Mouse (Mus musculus) kidney, adult 2 months (tissue): ENCODE results near the gene Enpp1. TPM values are rescaled to one million over a fixed set of nuclear protein-coding genes. Genes with fewer than 3 reads are reported as not detected.

Experiments
- DNase-seq: peaks from one replicate; pipeline ENCODE4 v3.0.0; 2021
- H3K27ac ChIP-seq: fragments of 200-500 bp; 2 replicates; pipeline ENCODE4 v1.5.1; 2012; ENCODE audit warnings: low read depth, low read length, control low read depth, inconsistent platforms; ENCODE audit not compliant: insufficient read depth
- H3K27me3 ChIP-seq: fragments of 200-500 bp; replicated peaks from 2 replicates; pipeline ENCODE4 v1.6.1; 2012; ENCODE audit warnings: mild to moderate bottlenecking, moderate library complexity, low read length, inconsistent platforms; ENCODE audit not compliant: control insufficient read depth, insufficient read depth
- H3K36me3 ChIP-seq: fragments of 200-500 bp; 2 replicates; pipeline ENCODE4 v1.6.1; 2012; ENCODE audit warnings: mild to moderate bottlenecking, moderate library complexity, low read length, inconsistent platforms; ENCODE audit not compliant: control insufficient read depth, insufficient read depth
- H3K4me1 ChIP-seq: fragments of 200-500 bp; 2 replicates; pipeline ENCODE4 v1.6.1; 2011; ENCODE audit warnings: low read length; ENCODE audit not compliant: control insufficient read depth, insufficient read depth
- H3K4me3 ChIP-seq: fragments of 200-500 bp; 2 replicates; pipeline ENCODE4 v1.5.1; 2011; ENCODE audit warnings: mild to moderate bottlenecking, low read depth, low read length, control low read depth; ENCODE audit not compliant: insufficient read depth
- CTCF ChIP-seq: fragments of 200-500 bp; conservative IDR thresholded peaks from 2 replicates; pipeline ENCODE4 v1.5.1; 2011; ENCODE audit warnings: low read depth, mild to moderate bottlenecking, control low read depth, low read length, moderate library complexity, mixed read lengths; ENCODE audit not compliant: insufficient read depth, insufficient read length
- POLR2A ChIP-seq: fragments of 200-500 bp; IDR thresholded peaks from one replicate; pipeline ENCODE4 v1.6.1; 2011; ENCODE audit warnings: low read depth, low read length, control low read depth
- WGBS: fragments of 180-500 bp; shearing (Covaris S2); methylation state at CpG from one replicate; pipeline ENCODE4 v1.1.7; 2018; 5-methylcytosine and 5-hydroxymethylcytosine counted together
- polyA plus RNA-seq: library from polyadenylated mRNA; depleted of rRNA; stranded (reverse); fragments of >200 nt; gene quantifications from 2 replicates; pipeline ENCODE4 v1.2.3, GENCODE M21; 2012; rRNA removed

Enpp1 gene
- polyA plus RNA-seq = 8.5 TPM in 2 replicates

- Histone ChIP-seq H3K4me3 (peak within 1 kb of the TSS; percentile 98), H3K36me3 (no peaks in the 10 kb centered on the region), H3K4me1 (0 out of 2 replicates have a peak, but pooled peaks cover 6% of the 10 kb centered on the region), H3K27ac (peak within 1 kb of the TSS; percentile 76), H3K27me3 (no peaks in the 10 kb centered on the region)
- WGBS = under 1% methylated on average over 79 of the region's 79 CpGs
- no peak for TF ChIP-seq CTCF
- TF ChIP-seq POLR2A = no peak
- DNase-seq = peak; percentile 90
Measured at GRCm38 (mm10) chr10:24711480-24712366, at the start of gene Enpp1. Enpp1 (minus strand) TSS chr10:24712159.

GRCm38 (mm10) chr10:24758326-24758915 is 46.5 kb upstream of the Enpp1 start:
- DNase-seq = no peak
- no peak for TF ChIP-seq CTCF
- TF ChIP-seq POLR2A = no peak
- H3K27ac ChIP-seq = no peak overlapping the region
- H3K27me3 ChIP-seq = no peaks in the 10 kb centered on the region
- H3K4me3 ChIP-seq = no peak overlapping the region
- H3K36me3 ChIP-seq = no peaks in the 10 kb centered on the region
- WGBS = 60% methylated on average over 8 of the region's 8 CpGs
- no peaks in the 10 kb centered on the region for H3K4me1 ChIP-seq

GRCm38 (mm10) chr10:24754874-24755540 is 43.0 kb upstream of the Enpp1 start:
- DNase-seq = no peak
- no peak overlapping the region for H3K27ac ChIP-seq
- TF ChIP-seq CTCF (no peak), POLR2A (no peak)
- WGBS = 74% methylated on average over 9 of the region's 9 CpGs
- H3K36me3 ChIP-seq = no peaks in the 10 kb centered on the region
- no peaks in the 10 kb centered on the region for H3K4me1 ChIP-seq
- no peak overlapping the region for H3K4me3 ChIP-seq
- no peaks in the 10 kb centered on the region for H3K27me3 ChIP-seq

- no peak for DNase-seq
- no peaks in the 10 kb centered on the region for H3K27me3 ChIP-seq
- H3K27ac ChIP-seq = no peak overlapping the region
- no peaks in the 10 kb centered on the region for H3K4me1 ChIP-seq
- WGBS = 62% methylated on average over 11 of the region's 11 CpGs
- H3K4me3 ChIP-seq = peak overlapping the region; percentile 57
- H3K36me3 ChIP-seq = no peaks in the 10 kb centered on the region
- TF ChIP-seq CTCF (no peak), POLR2A (no peak)
Measured at GRCm38 (mm10) chr10:24754251-24754835, 42.4 kb upstream of the Enpp1 start.

- TF ChIP-seq POLR2A = no peak
- no peak for TF ChIP-seq CTCF
- H3K27me3 ChIP-seq = no peaks in the 10 kb centered on the region
- H3K4me1 ChIP-seq = no peaks in the 10 kb centered on the region
- WGBS = 63% methylated on average over 16 of the region's 16 CpGs
- no peaks in the 10 kb centered on the region for H3K36me3 ChIP-seq
- H3K4me3 ChIP-seq = peak overlapping the region; percentile 57; the same call in 1 of the 2 replicates
- no peak overlapping the region for H3K27ac ChIP-seq
- peak; percentile 29 for DNase-seq
Measured at GRCm38 (mm10) chr10:24753536-24754250, 41.7 kb upstream of the Enpp1 start.

- no peaks in the 10 kb centered on the region for H3K36me3 ChIP-seq
- DNase-seq = no peak
- H3K4me3 ChIP-seq = no peak overlapping the region
- H3K4me1 ChIP-seq = no peaks in the 10 kb centered on the region
- no peak overlapping the region for H3K27ac ChIP-seq
- TF ChIP-seq CTCF (no peak), POLR2A (no peak)
- no peaks in the 10 kb centered on the region for H3K27me3 ChIP-seq
- 72% methylated on average over 13 of the region's 13 CpGs for WGBS
Measured at GRCm38 (mm10) chr10:24742950-24743487, 31.1 kb upstream of the Enpp1 start.
